Mouse (Mus musculus) liver, embryonic 13.5 days (tissue): ENCODE results near the gene Galnt2. TPM values are rescaled to one million over a fixed set of nuclear protein-coding genes. Genes with fewer than 3 reads are reported as not detected.

Source experiments
- ATAC-seq: fragments of 200-750 bp; cut with Nextera tagmentation; 2 replicates; pipeline ENCODE4 v1.8.0; 2017; ENCODE audit warnings: low read depth, mild to moderate bottlenecking, moderate number of reproducible peaks, moderate library complexity
- DNase-seq: peaks from one replicate; pipeline ENCODE4 v3.0.0; 2022
- H3K27ac ChIP-seq: fragments of 300-500 bp; sonication (generic); 2 replicates; pipeline ENCODE4 v1.5.1; 2015; ENCODE audit warnings: moderate library complexity, mild to moderate bottlenecking, inconsistent platforms
- H3K27me3 ChIP-seq: fragments of 300-500 bp; sonication (generic); 2 replicates; pipeline ENCODE4 v1.6.1; 2015; ENCODE audit warnings: mild to moderate bottlenecking, inconsistent platforms
- H3K36me3 ChIP-seq: fragments of 300-500 bp; sonication (generic); 2 replicates; pipeline ENCODE4 v1.6.1; 2015; ENCODE audit warnings: mild to moderate bottlenecking, inconsistent platforms
- H3K4me1 ChIP-seq: fragments of 300-500 bp; sonication (generic); replicated peaks from 2 replicates; pipeline ENCODE4 v1.6.1; 2015; ENCODE audit warnings: inconsistent platforms
- H3K4me2 ChIP-seq: fragments of 300-500 bp; sonication (generic); 2 replicates; pipeline ENCODE4 v1.6.1; 2015; ENCODE audit warnings: inconsistent platforms, mild to moderate bottlenecking, moderate library complexity
- H3K4me3 ChIP-seq: fragments of 300-500 bp; sonication (generic); replicated peaks from 2 replicates; pipeline ENCODE4 v1.5.1; 2015; ENCODE audit warnings: mild to moderate bottlenecking, inconsistent platforms
- H3K9ac ChIP-seq: fragments of 300-500 bp; sonication (generic); 2 replicates; pipeline ENCODE4 v1.6.1; 2015; ENCODE audit warnings: mild to moderate bottlenecking, inconsistent platforms
- H3K9me3 ChIP-seq: fragments of 300-500 bp; sonication (generic); replicated peaks from 2 replicates; pipeline ENCODE4 v1.6.1; 2016; ENCODE audit warnings: inconsistent platforms
- WGBS: fragments of 180-500 bp; shearing (Covaris S2); methylation state at CpG from one replicate; pipeline ENCODE4 v1.1.7; 2015; ENCODE audit not compliant: insufficient replicate concordance; 5-methylcytosine and 5-hydroxymethylcytosine counted together
- polyA plus RNA-seq: library from polyadenylated mRNA; unstranded; fragments of >200 nt; fragmentation: Nextera tagmentation; extraction: Ambion mirVana; gene quantifications from 2 replicates; pipeline ENCODE4 v1.2.1, GENCODE M21; 2015

Galnt2 gene
- polyA plus RNA-seq, 1 experiment from 2014 or later: 20.5 TPM

DNA sequence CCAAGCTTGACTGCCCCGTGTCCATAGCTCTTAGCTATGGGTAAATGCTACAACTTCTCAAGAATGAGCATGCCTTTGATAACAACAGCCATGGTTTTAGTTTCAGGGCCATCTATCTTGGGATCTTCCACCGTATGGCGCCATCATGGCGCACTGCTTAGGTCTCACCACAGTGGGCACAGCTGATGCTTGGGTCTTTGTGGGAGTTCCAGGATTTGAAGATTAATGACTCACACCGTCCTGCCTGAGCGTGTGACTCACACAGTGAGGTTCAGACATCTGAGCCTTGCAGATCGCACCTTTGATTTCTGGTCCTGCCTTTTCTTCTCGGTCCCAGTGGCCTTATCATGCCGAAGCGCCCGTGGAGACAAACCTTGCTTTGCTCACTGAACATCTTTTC, 39.7 kb downstream of the Galnt2 start:
- Histone ChIP-seq H3K27ac (no peak overlapping the region; the same call in 1 of the 2 replicates), H3K36me3 (peaks cover 3% of the 10 kb centered on the region; the same call in 1 of the 2 replicates), H3K9me3 (no peaks in the 10 kb centered on the region; the same call in 1 of the 2 replicates)

GRCm38 (mm10) chr8:124271518-124271917, 40.3 kb downstream of the Galnt2 start:
- no peaks in the 10 kb centered on the region; the same call in 1 of the 2 replicates for H3K9me3 ChIP-seq
- peaks cover 8% of the 10 kb centered on the region; the same call in 1 of the 2 replicates for H3K36me3 ChIP-seq
- no peak overlapping the region for H3K4me2 ChIP-seq
- no peak for ATAC-seq
- no peaks in the 10 kb centered on the region for H3K27me3 ChIP-seq
- no peak overlapping the region for H3K9ac ChIP-seq
- no peak overlapping the region for H3K4me3 ChIP-seq
- 30% methylated on average over 12 of the region's 12 CpGs for WGBS
- H3K4me1 ChIP-seq: peaks cover 41% of the 10 kb centered on the region
- DNase-seq: no peak
- no peak overlapping the region for H3K27ac ChIP-seq

More for the DNA sequence above, 39.7 kb downstream of the Galnt2 start:
- WGBS: 31% methylated on average over 11 of the region's 11 CpGs
- no peaks in the 10 kb centered on the region for H3K27me3 ChIP-seq
- no peak overlapping the region for H3K4me3 ChIP-seq
- DNase-seq (no peak), ATAC-seq (no peak)
- peaks cover 43% of the 10 kb centered on the region for H3K4me1 ChIP-seq
- H3K9ac ChIP-seq: no peak overlapping the region
- no peak overlapping the region for H3K4me2 ChIP-seq

DNA sequence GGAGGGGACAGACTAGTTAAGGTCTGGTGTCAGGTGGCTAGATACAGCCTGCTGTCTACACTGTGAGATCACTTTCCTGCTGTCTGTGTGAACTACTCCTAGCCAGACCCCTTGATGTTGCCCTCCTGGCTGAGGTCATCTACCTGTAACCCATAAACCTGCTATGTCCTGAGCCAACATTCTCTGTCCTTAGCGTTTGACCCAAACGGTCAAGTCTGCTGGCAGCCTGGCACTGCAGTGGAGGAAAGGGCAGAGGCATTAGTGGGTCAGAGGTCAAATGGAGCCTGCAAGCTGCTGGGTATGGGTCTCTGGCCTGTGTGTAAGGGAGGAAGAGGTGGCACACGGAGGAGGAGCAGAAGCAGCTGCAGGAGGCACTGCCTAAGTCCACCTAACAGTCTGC, 41.6 kb downstream of the Galnt2 start:
- no peak for ATAC-seq
- WGBS: 67% methylated on average over 3 of the region's 3 CpGs
- Histone ChIP-seq H3K9me3 (no peaks in the 10 kb centered on the region; the same call in 1 of the 2 replicates), H3K27me3 (no peaks in the 10 kb centered on the region), H3K4me2 (no peak overlapping the region), H3K4me1 (peaks cover 52% of the 10 kb centered on the region), H3K4me3 (no peak overlapping the region), H3K9ac (no peak overlapping the region), H3K27ac (no peak overlapping the region), H3K36me3 (peaks cover 8% of the 10 kb centered on the region; the same call in 1 of the 2 replicates)
- DNase-seq: no peak

GRCm38 (mm10) chr8:124273606-124274218, 42.5 kb downstream of the Galnt2 start:
- Histone ChIP-seq H3K27me3 (no peaks in the 10 kb centered on the region), H3K27ac (no peak overlapping the region), H3K9ac (no peak overlapping the region), H3K4me3 (no peak overlapping the region), H3K9me3 (no peaks in the 10 kb centered on the region; the same call in 1 of the 2 replicates), H3K4me1 (peaks cover 61% of the 10 kb centered on the region), H3K4me2 (no peak overlapping the region), H3K36me3 (peaks cover 8% of the 10 kb centered on the region; the same call in 1 of the 2 replicates)
- DNase-seq: no peak
- 32% methylated on average over 8 of the region's 8 CpGs for WGBS
- ATAC-seq: no peak

DNA sequence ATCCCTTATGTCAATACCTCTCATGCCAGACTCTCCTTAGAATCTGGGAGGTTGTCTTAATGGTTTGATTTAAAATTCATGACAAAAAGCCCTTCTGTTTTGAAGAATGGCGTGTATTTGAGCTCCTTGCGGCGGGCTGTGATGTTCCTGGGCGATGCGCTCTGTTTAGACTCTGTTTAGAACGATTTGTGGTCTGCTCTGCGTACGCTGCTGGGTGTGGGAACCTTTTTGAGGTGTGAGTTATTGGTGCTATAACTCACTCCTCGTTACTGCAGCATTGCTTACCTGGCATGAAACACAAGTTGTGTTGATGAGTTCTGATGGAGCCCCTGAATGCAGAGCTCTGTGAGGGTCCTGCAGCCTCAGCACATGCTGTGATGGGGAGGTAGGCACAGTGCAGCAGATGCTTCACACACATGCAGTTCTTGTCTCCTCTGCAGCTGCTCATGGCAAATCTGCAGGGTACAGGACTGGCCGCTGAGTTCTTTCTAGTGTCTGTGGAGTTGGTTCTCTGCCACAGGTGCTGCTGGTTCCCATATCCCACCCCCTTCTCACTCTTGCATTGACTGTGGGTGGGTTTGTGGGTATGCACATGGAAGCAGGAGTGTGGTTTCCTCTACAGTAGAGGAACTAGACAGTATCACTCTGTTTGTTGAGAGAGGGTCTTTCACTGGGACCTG, 43.4 kb downstream of the Galnt2 start:
- Histone ChIP-seq H3K4me1 (peaks cover 67% of the 10 kb centered on the region), H3K4me2 (no peak overlapping the region), H3K4me3 (no peak overlapping the region), H3K9me3 (no peaks in the 10 kb centered on the region; the same call in 1 of the 2 replicates), H3K36me3 (peaks cover 8% of the 10 kb centered on the region; the same call in 1 of the 2 replicates), H3K9ac (no peak overlapping the region), H3K27ac (no peak overlapping the region), H3K27me3 (no peaks in the 10 kb centered on the region)
- WGBS: 72% methylated on average over 10 of the region's 10 CpGs
- ATAC-seq: no peak
- no peak for DNase-seq

DNA sequence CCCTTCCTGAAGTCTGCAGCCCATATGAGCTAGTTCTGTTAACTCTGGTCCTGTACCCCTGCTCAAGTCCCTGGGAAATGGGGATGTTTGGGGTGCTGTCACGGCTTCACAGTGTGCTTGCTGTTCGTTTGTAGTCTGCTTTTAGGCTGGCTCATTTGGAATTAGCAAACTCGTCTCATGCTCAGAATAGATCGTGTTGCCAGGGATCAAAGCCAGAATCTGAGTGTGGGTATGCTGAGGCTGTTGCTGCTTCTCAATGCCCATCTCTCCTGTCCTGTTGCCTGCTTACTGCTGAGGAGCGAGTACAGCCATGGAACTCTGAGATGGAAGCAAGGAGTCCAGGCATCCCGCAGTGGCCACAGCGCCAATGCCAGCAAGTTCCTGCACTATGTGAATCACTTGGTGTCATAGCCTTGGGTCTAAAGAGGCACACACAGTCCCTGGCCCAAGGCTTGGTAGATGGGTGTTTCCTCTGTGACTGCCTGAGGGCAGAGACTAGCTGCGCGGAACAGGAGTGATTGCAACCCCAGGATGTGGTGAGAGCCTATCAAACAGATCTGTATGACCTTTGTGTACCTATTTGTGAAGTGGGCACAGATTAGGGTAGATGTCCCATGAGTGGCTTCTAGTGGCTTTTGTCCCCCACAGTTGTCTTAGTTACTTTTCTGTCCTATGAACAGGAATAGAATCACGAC, 44.3 kb downstream of the Galnt2 start:
- Histone ChIP-seq H3K27me3 (no peaks in the 10 kb centered on the region), H3K9ac (no peak overlapping the region), H3K4me2 (no peak overlapping the region), H3K4me1 (peaks cover 69% of the 10 kb centered on the region), H3K4me3 (no peak overlapping the region), H3K27ac (no peak overlapping the region), H3K36me3 (peaks cover 8% of the 10 kb centered on the region; the same call in 1 of the 2 replicates), H3K9me3 (no peaks in the 10 kb centered on the region; the same call in 1 of the 2 replicates)
- ATAC-seq (no peak), DNase-seq (no peak)
- WGBS: 81% methylated on average over 10 of the region's 10 CpGs

GRCm38 (mm10) chr8:124277951-124278910, 47.0 kb downstream of the Galnt2 start:
- DNase-seq (no peak), ATAC-seq (no peak)
- Histone ChIP-seq H3K4me2 (0 out of 2 replicates have a peak overlapping the region, but pooled peaks have one; percentile 13), H3K4me1 (peaks cover 66% of the 10 kb centered on the region), H3K9me3 (no peaks in the 10 kb centered on the region; the same call in 1 of the 2 replicates), H3K9ac (no peak overlapping the region), H3K27ac (peak overlapping the region; percentile 23), H3K36me3 (peaks cover 5% of the 10 kb centered on the region; the same call in 1 of the 2 replicates), H3K27me3 (no peaks in the 10 kb centered on the region), H3K4me3 (no peak overlapping the region)
- WGBS: 68% methylated on average over 24 of the region's 24 CpGs

DNA sequence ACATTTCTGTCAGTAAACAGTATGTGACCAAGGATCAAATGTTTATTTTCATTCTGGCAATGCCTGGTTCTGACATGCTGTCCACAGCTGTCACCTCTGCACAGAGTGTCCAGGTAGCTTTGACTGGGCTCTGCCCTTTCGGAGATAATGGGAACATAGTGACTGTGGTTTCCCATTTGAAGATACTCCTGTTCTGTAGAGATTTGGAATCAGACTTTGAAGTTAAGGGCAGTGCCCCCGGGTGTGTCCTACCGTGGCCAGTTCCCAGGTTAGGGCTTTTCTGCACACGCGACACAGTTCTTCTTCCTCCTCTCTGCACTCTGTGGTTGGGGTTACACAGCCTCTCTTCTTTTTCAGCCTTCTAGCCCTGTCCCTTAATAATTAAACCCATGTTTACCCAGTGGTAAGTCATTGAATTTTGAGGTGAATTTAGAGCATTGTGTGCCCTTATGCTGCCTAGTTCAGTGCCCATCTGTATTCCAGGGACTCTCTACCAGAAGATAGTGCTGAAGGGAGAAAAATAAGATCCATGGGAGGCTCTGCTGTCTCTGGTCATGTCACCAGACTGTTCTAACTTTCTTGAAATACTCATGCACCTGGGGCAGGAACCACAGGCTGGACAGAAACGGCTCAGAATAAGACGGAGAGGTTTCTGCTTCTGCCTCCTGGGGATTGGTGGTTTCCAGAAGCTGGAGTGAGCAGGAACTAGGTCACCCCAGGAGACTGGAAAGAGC, 47.9 kb downstream of the Galnt2 start:
- H3K9me3 ChIP-seq: no peaks in the 10 kb centered on the region; the same call in 1 of the 2 replicates
- H3K27me3 ChIP-seq: no peaks in the 10 kb centered on the region
- no peak overlapping the region for H3K9ac ChIP-seq
- H3K4me3 ChIP-seq: no peak overlapping the region
- DNase-seq (no peak), ATAC-seq (0 out of 2 replicates have a peak, but pooled peaks have one; percentile 9)
- H3K36me3 ChIP-seq: peaks cover 5% of the 10 kb centered on the region; the same call in 1 of the 2 replicates
- H3K27ac ChIP-seq: no peak overlapping the region; the same call in 1 of the 2 replicates
- 48% methylated on average over 7 of the region's 7 CpGs for WGBS
- peaks cover 66% of the 10 kb centered on the region for H3K4me1 ChIP-seq
- peak overlapping the region; percentile 13; the same call in 1 of the 2 replicates for H3K4me2 ChIP-seq

DNA sequence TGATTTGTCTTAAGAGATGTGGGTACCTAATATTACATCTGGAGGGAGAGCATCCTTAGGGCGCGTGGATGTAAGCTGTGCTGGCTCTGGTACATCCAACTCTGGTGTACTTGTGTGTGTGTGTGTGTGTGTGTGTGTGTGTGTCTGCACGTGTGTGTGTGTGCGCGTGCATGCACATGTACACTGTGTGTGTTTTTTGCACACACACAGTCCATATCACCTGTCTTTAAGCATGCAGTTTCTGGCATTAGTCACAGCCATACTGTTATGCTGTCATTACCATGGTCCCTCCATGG, 48.4 kb downstream of the Galnt2 start:
- H3K4me2 ChIP-seq: no peak overlapping the region
- H3K27me3 ChIP-seq: no peaks in the 10 kb centered on the region
- H3K9ac ChIP-seq: no peak overlapping the region
- no peak overlapping the region for H3K27ac ChIP-seq
- H3K36me3 ChIP-seq: peaks cover 5% of the 10 kb centered on the region; the same call in 1 of the 2 replicates
- no peak overlapping the region for H3K4me3 ChIP-seq
- 79% methylated on average over 5 of the region's 5 CpGs for WGBS
- DNase-seq (no peak), ATAC-seq (no peak)
- peaks cover 70% of the 10 kb centered on the region for H3K4me1 ChIP-seq
- H3K9me3 ChIP-seq: no peaks in the 10 kb centered on the region; the same call in 1 of the 2 replicates
